Mouse (Mus musculus): ENCODE data around the gene Znrf3.

GRCm38 (mm10) chr11:5304526-5304925, 140.1 kb downstream of the Znrf3 start:
- no peak for TF ChIP-seq CTCF (IDR thresholded peaks at IDR 0.05; ENCODE audit: low read depth, low read length)
- no peak for TF ChIP-seq GATA1 (IDR thresholded peaks at IDR 0.05; ENCODE audit: borderline replicate concordance, low read length)
- TF ChIP-seq TAL1 (conservative IDR thresholded peaks at IDR 0.05; ENCODE audit: low read depth, low read length) = no peak
- no peak for TF ChIP-seq POLR2AphosphoS5 (IDR thresholded peaks at IDR 0.05; ENCODE audit: insufficient replicate concordance, low read depth, low read length)
- no peak for TF ChIP-seq GATA2 (IDR thresholded peaks at IDR 0.05; ENCODE audit: borderline replicate concordance, low read depth, low read length)

Measured in G1E (cell line).